Mouse (Mus musculus) hindbrain, embryonic 15.5 days (tissue): ENCODE measurements around the gene Eif4e3. TPM values are rescaled to one million over a fixed set of nuclear protein-coding genes. Genes with fewer than 3 reads are reported as not detected.

Source experiments
- ATAC-seq: fragments of 200-750 bp; cut with Nextera tagmentation; 2 replicates; pipeline ENCODE4 v1.8.0; 2017; ENCODE audit warnings: low read depth, moderate number of reproducible peaks, moderate TSS enrichment; ENCODE audit not compliant: low FRiP score
- H3K27ac ChIP-seq: fragments of 300-500 bp; sonication (generic); replicated peaks from 2 replicates; pipeline ENCODE4 v1.5.1; 2015; ENCODE audit warnings: mild to moderate bottlenecking, inconsistent platforms
- H3K27me3 ChIP-seq: fragments of 300-500 bp; sonication (generic); 2 replicates; pipeline ENCODE4 v1.6.1; 2015; ENCODE audit warnings: control low read depth, inconsistent platforms
- H3K36me3 ChIP-seq: fragments of 300-500 bp; sonication (generic); 2 replicates; pipeline ENCODE4 v1.6.1; 2015; ENCODE audit warnings: control low read depth, inconsistent platforms
- H3K4me1 ChIP-seq: fragments of 300-500 bp; sonication (generic); replicated peaks from 2 replicates; pipeline ENCODE4 v1.6.1; 2015; ENCODE audit warnings: control low read depth, inconsistent platforms
- H3K4me2 ChIP-seq: fragments of 300-500 bp; sonication (generic); 2 replicates; pipeline ENCODE4 v1.6.1; 2015; ENCODE audit warnings: moderate library complexity, mild to moderate bottlenecking, inconsistent platforms
- H3K4me3 ChIP-seq: fragments of 300-500 bp; sonication (generic); 2 replicates; pipeline ENCODE4 v1.5.1; 2015; ENCODE audit warnings: mild to moderate bottlenecking, inconsistent platforms
- H3K9ac ChIP-seq: fragments of 300-500 bp; sonication (generic); 2 replicates; pipeline ENCODE4 v1.6.1; 2015; ENCODE audit warnings: inconsistent platforms
- H3K9me3 ChIP-seq: fragments of 300-500 bp; sonication (generic); 2 replicates; pipeline ENCODE4 v1.6.1; 2016; ENCODE audit warnings: control low read depth, inconsistent platforms
- WGBS: fragments of 180-500 bp; shearing (Covaris S2); methylation state at CpG from one replicate; pipeline ENCODE4 v1.1.7; 2015; 5-methylcytosine and 5-hydroxymethylcytosine counted together
- polyA plus RNA-seq: library from polyadenylated mRNA; unstranded; fragments of >200 nt; fragmentation: Nextera tagmentation; extraction: Ambion mirVana; gene quantifications from 2 replicates; pipeline ENCODE4 v1.2.1, GENCODE M21; 2015

Eif4e3 gene
- polyA plus RNA-seq, 1 experiment from 2014 or later = 6.9 TPM

DNA sequence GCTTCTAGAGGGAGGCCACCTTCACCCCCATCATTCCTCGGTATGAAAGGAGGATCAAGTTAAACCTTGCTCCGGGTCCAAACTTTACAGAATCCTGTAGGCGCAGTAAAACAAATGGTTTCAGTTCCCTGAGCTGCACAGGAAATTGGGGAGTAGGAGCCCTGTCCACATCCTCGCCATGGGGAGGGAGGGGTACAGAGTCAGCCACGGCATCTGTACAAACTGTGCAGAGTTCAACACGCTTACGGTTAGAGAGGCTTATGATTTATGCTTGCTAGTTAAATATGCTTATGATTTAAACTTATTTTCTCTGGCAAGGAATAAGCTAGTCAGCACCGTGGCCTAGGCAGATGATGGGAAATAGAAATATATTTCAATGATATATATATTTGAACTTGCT lies 47.1 kb downstream of the Eif4e3 start:
- H3K9me3 ChIP-seq = no peaks in the 10 kb centered on the region
- H3K9ac ChIP-seq = no peak overlapping the region
- H3K4me3 ChIP-seq = no peak overlapping the region
- H3K4me1 ChIP-seq = peaks cover 10% of the 10 kb centered on the region
- no peaks in the 10 kb centered on the region for H3K36me3 ChIP-seq
- H3K4me2 ChIP-seq = no peak overlapping the region
- no peak for ATAC-seq
- WGBS = 79% methylated on average over 8 of the region's 8 CpGs
- H3K27me3 ChIP-seq = peaks cover 6% of the 10 kb centered on the region; the same call in 1 of the 2 replicates
- H3K27ac ChIP-seq = no peak overlapping the region

DNA sequence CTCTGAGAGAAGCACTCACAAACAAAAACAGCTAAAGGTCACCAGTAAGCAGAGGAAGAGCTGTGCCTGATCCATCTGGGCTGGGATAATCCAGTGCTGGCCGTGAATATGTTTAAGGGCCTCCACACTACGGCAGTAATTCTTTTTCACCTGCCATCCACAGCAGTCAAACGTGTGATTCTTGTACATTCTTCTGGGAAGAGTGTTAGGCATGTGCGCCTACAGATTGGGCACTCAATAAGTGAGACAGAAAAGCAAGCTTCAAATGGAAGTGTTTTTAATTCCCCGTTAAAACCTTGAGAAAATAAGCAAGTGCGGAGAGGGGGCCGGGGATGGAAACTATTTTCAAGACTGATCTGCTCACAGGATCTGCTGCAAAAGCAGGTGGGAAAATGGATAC lies 48.7 kb downstream of the Eif4e3 start:
- 68% methylated on average over 7 of the region's 7 CpGs for WGBS

DNA sequence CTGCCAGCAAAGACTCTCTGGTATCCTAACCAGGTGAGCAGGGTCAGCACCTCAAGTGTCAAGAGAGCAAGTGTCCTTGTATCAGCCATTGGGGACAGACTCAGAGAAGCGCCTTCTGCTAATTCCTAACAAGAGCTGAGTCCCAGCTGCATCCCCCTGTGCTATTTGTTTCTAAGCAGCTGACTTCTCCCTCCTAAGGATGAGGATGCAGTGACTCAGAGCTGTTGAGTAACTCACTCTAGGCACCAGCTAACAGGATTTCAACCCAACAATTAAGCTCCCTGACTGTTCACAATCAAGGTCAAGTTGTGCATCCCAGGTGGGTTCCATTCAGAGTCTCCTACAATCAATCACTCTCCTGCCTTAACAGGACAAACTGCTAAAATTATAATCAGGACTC lies 49.2 kb downstream of the Eif4e3 start:
- H3K4me2 ChIP-seq = no peak overlapping the region
- H3K27me3 ChIP-seq = peaks cover 10% of the 10 kb centered on the region
- H3K4me1 ChIP-seq = peaks cover 10% of the 10 kb centered on the region
- H3K27ac ChIP-seq = no peak overlapping the region
- no peaks in the 10 kb centered on the region for H3K9me3 ChIP-seq
- 82% methylated on average over 1 of the region's 1 CpGs for WGBS
- no peak overlapping the region for H3K4me3 ChIP-seq
- ATAC-seq = no peak
- H3K36me3 ChIP-seq = no peaks in the 10 kb centered on the region
- no peak overlapping the region for H3K9ac ChIP-seq

More for the DNA sequence above, 48.7 kb downstream of the Eif4e3 start:
- Histone ChIP-seq H3K27me3 (peaks cover 13% of the 10 kb centered on the region), H3K9me3 (no peaks in the 10 kb centered on the region), H3K4me2 (no peak overlapping the region), H3K4me1 (peaks cover 10% of the 10 kb centered on the region), H3K36me3 (no peaks in the 10 kb centered on the region), H3K9ac (no peak overlapping the region), H3K4me3 (no peak overlapping the region), H3K27ac (no peak overlapping the region)
- no peak for ATAC-seq

DNA sequence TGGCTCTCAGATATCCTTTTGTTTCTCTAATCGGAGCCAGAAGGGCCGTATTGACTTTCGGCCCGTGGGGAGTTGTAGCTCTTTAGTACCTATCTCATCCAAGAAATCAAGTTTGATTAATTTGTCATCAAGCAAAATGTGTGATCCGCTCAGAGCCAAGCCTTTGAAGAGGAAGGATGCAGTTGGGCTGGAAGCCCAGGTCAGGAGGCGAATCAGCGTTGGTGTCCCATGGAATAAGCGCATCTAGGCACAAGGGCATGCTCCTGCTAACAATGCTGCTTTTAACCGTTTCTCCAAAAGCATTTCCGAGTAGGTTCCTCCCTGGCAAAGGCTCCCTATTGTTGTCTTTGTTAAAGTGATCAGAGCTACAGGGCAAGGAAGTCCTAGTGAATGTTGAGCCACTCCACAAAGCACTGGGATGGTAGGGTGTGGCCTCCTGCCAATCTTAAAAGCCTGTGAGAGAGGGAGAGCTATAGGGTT lies 51.3 kb downstream of the Eif4e3 start:
- H3K27me3 ChIP-seq = peaks cover 10% of the 10 kb centered on the region
- H3K4me2 ChIP-seq = no peak overlapping the region
- no peak overlapping the region for H3K9ac ChIP-seq
- H3K36me3 ChIP-seq = no peaks in the 10 kb centered on the region
- H3K4me1 ChIP-seq = peaks cover 10% of the 10 kb centered on the region
- no peak overlapping the region for H3K4me3 ChIP-seq
- no peak; the same call in 1 of the 2 replicates for ATAC-seq
- H3K9me3 ChIP-seq = no peaks in the 10 kb centered on the region
- 8% methylated on average over 10 of the region's 10 CpGs for WGBS
- H3K27ac ChIP-seq = no peak overlapping the region

DNA sequence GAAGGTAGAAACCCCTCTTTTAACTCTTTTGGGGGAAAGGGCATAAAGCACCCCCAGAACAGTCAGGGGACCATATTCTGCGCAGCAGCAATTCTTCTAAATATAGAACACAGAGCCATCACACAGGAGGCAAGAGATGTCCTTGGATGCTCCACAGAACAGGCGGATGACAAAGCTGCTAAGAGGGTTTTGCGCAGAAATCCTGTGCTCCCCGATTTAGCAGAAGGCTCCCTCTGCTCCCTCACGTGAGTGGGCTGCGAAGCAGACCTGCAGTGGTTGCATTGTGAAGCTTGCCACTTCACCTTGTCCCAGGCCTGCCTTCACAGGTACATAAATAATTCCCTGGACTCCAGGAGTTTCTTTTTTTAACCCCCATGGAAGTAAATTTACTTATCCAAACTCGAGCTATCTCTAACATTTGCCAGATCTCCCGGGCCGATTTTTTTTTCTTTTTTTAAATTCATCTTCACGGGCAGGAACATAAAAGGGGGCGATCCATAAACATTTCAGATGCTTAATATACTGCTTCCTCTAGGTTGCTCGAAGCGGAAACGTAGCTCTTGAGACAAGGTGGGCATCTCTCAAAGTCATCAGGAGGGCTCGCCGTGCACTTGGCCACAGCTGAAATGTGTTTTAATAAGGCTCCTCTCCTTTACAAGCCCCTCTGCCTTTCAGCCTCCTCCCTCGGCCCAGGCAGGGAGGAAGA lies 51.9 kb downstream of the Eif4e3 start:
- Histone ChIP-seq H3K4me3 (no peak overlapping the region), H3K36me3 (no peaks in the 10 kb centered on the region), H3K9ac (no peak overlapping the region), H3K4me2 (no peak overlapping the region), H3K9me3 (no peaks in the 10 kb centered on the region), H3K4me1 (peaks cover 10% of the 10 kb centered on the region), H3K27ac (no peak overlapping the region), H3K27me3 (peaks cover 10% of the 10 kb centered on the region)
- 56% methylated on average over 17 of the region's 17 CpGs for WGBS
- ATAC-seq = no peak

DNA sequence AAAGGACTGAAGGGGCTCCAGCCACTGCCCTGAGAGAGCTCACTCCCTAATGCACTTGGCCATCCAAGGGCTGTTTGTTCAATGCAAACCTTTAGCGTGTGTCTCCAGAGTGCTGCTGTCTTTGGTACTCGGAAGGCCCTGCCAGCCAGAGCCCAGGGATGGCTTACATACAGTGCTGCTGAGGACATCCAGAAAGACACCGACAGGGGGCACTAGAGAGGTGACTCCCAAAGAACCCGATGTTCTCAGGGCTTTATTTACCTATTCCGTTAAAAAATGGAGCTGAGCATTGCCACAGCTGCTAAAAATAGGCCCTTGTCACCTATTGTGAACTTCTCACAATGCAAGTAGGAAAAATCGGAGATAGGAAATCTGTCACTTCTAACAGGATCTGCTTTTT lies 54.7 kb downstream of the Eif4e3 start:
- H3K4me3 ChIP-seq = no peak overlapping the region
- H3K4me2 ChIP-seq = no peak overlapping the region
- WGBS = 58% methylated on average over 6 of the region's 6 CpGs

DNA sequence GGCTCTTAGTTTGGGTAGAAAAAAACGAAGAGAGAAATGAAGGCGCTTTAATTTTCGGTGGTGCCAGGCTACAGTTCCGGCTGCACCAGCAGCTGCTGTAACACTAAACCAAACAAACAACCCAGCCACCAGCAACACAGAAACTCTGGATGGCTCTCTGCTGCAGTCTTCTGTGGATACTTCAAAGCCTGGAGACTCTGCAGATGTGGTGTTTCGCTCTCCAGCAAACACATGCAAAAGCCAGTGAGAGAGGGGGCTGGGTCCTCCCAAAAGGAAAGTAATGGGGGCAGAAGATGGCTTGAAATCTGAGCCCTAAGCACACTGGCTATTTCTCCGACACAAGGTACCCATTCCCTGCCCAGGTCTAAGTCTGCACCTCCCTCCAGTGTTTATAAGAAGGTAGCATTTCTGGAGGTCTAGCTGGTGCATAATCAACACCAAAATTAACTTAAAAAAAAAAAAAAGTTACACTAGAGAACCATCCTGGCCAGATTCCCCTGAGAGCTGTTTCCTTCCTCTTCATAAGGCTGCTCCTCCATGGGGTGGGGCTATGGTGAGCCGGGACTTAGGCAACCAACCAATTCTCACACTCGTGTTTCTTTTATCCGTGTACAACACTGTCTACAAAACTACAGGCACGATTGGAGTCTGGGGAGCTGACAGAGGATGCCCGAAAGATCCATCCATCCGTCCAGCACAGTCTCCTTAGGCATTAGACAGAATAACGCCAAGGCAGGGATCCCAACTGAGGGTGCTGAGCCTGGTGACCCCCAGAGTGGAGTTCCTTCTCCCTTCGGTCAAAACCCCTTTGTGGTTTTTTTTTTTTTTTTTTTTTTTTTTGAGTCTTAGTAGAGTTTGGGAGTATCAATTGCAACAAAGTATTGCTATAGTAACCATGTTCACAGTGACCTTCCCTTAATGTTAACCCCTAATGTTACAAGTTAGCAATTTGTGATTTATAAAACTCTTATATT lies 55.8 kb downstream of the Eif4e3 start:
- H3K4me1 ChIP-seq = peaks cover 10% of the 10 kb centered on the region
- peaks cover 6% of the 10 kb centered on the region; the same call in 1 of the 2 replicates for H3K27me3 ChIP-seq
- no peaks in the 10 kb centered on the region for H3K9me3 ChIP-seq
- no peak overlapping the region for H3K4me2 ChIP-seq
- no peak overlapping the region for H3K9ac ChIP-seq
- no peak for ATAC-seq
- no peaks in the 10 kb centered on the region for H3K36me3 ChIP-seq
- 62% methylated on average over 14 of the region's 14 CpGs for WGBS
- no peak overlapping the region for H3K4me3 ChIP-seq
- no peak overlapping the region for H3K27ac ChIP-seq

More for the DNA sequence above, 54.7 kb downstream of the Eif4e3 start:
- no peaks in the 10 kb centered on the region for H3K36me3 ChIP-seq
- H3K27me3 ChIP-seq = peaks cover 10% of the 10 kb centered on the region
- H3K4me1 ChIP-seq = peaks cover 10% of the 10 kb centered on the region
- no peak overlapping the region for H3K9ac ChIP-seq
- no peak overlapping the region for H3K27ac ChIP-seq
- ATAC-seq = no peak
- H3K9me3 ChIP-seq = no peaks in the 10 kb centered on the region

DNA sequence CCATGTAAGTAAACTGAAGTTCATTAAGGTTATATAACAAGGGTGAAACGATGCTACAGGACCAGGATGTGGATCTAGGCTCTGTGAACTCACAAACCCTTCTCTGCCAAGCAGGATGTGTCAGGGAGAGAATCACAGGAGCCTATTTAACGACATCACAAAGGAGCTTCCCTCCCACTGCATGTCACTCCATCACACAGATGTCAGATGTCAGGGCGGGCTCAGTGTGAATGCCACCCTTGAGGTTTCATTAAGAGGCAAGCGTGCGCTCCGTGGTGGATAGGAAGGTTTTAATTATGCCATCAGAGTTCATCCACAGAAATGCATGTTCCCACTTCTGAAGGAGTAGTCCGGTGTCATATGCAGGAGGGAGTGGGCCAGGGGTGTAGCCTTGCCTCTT lies 60.5 kb downstream of the Eif4e3 start:
- WGBS = 35% methylated on average over 7 of the region's 7 CpGs

DNA sequence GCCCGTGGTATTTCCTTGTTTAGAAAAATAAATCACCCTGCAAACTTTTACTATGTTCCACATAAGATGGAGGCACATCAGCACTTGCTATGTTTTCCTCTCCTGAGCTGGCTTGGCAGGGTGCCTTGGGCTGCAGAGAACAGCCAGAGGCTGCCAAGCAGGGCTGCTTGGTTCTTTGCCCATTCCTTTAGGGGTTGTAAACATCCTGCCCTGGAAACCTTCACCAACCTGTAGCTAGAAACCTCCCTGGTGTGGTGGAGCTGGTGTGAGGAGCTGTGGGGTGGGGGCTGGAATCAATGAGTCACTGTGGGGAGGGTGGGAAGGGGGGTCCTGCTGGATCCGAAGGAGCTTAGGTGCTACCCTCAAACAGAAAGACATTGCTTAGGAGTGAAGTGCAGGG lies 61.8 kb downstream of the Eif4e3 start:
- H3K27me3 ChIP-seq = peaks cover 10% of the 10 kb centered on the region; the same call in 1 of the 2 replicates
- no peak for ATAC-seq
- peaks cover 5% of the 10 kb centered on the region for H3K4me1 ChIP-seq
- 75% methylated on average over 2 of the region's 2 CpGs for WGBS
- H3K27ac ChIP-seq = no peak overlapping the region
- no peak overlapping the region for H3K4me2 ChIP-seq
- no peak overlapping the region for H3K9ac ChIP-seq
- no peaks in the 10 kb centered on the region for H3K36me3 ChIP-seq
- no peaks in the 10 kb centered on the region for H3K9me3 ChIP-seq
- no peak overlapping the region for H3K4me3 ChIP-seq

More for the DNA sequence above, 60.5 kb downstream of the Eif4e3 start:
- Histone ChIP-seq H3K36me3 (no peaks in the 10 kb centered on the region), H3K4me1 (no peaks in the 10 kb centered on the region), H3K27me3 (peaks cover 8% of the 10 kb centered on the region; the same call in 1 of the 2 replicates), H3K9me3 (no peaks in the 10 kb centered on the region), H3K4me2 (no peak overlapping the region), H3K9ac (no peak overlapping the region), H3K27ac (no peak overlapping the region), H3K4me3 (no peak overlapping the region)
- no peak for ATAC-seq

DNA sequence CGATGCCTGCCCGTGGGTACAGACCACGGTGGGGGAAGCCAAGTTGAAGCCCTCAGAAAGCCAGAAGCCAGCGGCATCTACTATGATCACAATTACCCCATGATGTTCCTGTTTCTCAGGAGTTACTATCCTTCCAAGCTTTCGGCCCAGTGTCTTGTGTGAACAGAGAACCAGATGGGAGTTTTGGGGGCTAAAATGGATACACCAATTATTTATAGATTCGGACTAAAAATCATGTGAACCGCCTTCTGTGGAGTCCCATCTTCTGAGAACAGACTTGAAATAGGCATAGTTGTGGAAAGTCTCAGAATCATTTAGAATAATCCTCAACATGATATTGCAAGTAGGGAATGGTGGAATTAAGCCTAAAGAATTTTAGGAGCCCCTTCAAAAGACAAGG lies 64.1 kb downstream of the Eif4e3 start:
- 86% methylated on average over 7 of the region's 7 CpGs for WGBS
- no peak overlapping the region for H3K4me2 ChIP-seq
- peaks cover 14% of the 10 kb centered on the region for H3K4me1 ChIP-seq
- H3K27ac ChIP-seq = no peak overlapping the region
- no peaks in the 10 kb centered on the region for H3K36me3 ChIP-seq
- H3K9me3 ChIP-seq = no peaks in the 10 kb centered on the region
- no peak for ATAC-seq
- no peak overlapping the region for H3K4me3 ChIP-seq
- no peak overlapping the region for H3K9ac ChIP-seq
- H3K27me3 ChIP-seq = peaks cover 10% of the 10 kb centered on the region; the same call in 1 of the 2 replicates

DNA sequence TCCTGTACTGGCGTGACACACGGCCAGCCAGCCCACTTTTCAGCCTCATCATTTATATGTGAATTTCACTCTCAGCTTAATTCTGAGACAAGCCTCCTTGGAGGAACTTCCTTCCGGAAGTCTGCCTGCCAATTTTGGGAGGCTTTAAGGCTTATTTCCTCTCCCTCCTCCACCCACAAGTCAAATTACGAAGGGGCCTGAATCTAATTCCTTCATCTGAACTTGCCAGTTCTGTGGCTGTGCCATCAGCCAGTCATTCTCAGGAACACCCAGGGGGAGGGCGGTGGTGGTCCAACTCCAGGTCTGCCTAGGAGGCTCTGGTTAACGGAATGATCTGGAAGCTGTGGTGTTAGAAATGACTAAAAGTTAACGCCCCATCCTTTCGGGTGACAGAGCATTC lies 65.7 kb downstream of the Eif4e3 start:
- Histone ChIP-seq H3K4me2 (no peak overlapping the region), H3K4me1 (peaks cover 14% of the 10 kb centered on the region), H3K27me3 (peaks cover 10% of the 10 kb centered on the region; the same call in 1 of the 2 replicates), H3K27ac (no peak overlapping the region), H3K9me3 (no peaks in the 10 kb centered on the region), H3K9ac (no peak overlapping the region), H3K36me3 (no peaks in the 10 kb centered on the region), H3K4me3 (no peak overlapping the region)
- no peak for ATAC-seq
- 77% methylated on average over 8 of the region's 8 CpGs for WGBS
